Mouse (Mus musculus) small intestine, adult 2 months (tissue): ENCODE results near the gene Pam.

Experiments
- CTCF ChIP-seq: fragments of 200-500 bp; IDR thresholded peaks from 2 replicates; pipeline ENCODE4 v1.5.1; 2012; ENCODE audit warnings: low read depth, mild to moderate bottlenecking, control low read depth, inconsistent platforms, low read length, moderate library complexity, mixed read lengths; ENCODE audit not compliant: insufficient replicate concordance, insufficient read length; ENCODE audit errors: extremely low read depth
- POLR2A ChIP-seq: fragments of 200-500 bp; IDR thresholded peaks from 2 replicates; pipeline ENCODE4 v1.6.1; 2012; ENCODE audit warnings: low read depth, mild to moderate bottlenecking, control low read depth, inconsistent platforms, low read length, moderate library complexity

DNA sequence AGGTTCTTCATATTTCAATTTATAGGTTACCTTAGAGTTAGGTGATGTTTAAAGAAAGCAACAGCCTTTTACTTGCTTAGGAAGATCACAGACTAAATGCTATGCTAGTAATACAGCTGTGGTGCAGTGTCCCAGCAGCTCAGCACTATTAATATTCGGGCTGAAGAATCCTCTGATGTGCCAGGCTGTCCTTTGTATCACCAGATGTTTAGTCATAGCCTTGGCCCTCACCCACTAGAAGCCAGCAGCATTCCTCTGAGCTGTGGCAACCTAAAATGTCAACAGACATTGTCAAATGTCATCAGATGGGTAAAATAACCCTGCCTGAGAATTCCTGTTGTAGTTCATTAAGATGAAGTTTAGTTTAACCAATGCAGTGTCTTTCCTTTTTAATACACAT is 112.3 kb downstream of the Pam start:
- TF ChIP-seq CTCF (no peak), POLR2A (no peak)
